Mouse (Mus musculus) right cerebral cortex, postnatal 4 days (tissue): ENCODE data around the gene Sptssb.

Experiments used
- DNase-seq: peaks from one replicate; pipeline ENCODE4 v3.0.0-alpha.2; 2022

The Sptssb gene

DNA sequence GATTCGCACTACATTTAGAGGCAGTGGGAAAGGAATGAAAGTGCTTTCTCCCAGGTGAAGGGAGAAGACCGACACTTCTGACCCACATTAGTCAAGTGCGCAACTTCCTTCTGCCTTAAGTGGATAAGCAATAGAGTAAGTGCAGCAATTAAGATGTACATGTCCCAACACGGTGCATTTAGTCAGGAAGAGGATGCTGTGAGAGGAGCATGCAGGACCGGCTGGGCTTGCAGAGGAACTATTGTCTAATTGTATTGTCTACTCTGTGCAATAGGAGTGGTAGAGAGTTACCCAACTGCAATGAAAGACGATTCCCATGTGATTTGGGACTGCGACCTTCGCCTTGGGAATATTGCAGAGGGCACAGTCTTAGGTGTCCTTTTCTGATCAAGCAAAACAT is 30.2 kb downstream of the Sptssb start:
- no peak for DNase-seq

DNA sequence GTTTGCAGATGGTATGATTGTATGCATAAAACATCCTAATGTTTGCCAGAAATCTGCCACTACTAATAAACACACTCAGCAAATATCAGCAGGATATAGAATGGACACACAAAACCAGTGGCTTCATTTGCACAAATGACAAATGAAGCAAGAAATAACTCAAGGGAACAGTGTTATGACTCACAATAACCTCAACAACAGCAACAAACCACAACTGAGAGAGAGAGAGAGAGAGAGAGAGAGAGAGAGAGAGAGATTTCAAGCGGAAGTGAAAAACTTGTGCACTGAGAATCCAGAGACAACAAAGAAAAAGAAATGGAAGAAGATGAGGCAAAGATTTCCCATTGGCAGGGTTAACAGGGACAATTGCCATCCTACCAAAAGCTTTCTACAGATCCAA is 35.2 kb downstream of the Sptssb start:
- no peak for DNase-seq

- DNase-seq = no peak
These were observed 39.1 kb downstream of the Sptssb start for GRCm38 (mm10) chr3:69820614-69821013.

DNA sequence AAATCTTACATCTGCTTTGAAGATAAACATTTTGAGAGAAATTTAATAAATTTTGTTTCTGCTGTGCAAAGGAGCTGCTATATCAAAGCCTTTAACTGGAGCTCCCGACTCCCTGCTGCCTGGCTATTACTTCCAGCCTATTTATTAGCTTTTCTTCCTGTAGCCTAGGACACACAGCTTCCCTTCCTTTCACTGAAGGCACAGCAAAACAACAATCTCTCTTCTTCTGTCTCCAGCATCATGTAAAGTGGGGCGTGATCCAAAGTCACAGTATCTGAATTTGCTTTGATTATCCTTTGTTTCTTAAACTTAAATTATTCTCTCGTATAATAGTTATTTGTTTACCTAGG is 39.9 kb downstream of the Sptssb start:
- no peak for DNase-seq

GRCm38 (mm10) chr3:69819146-69819850 is 40.4 kb downstream of the Sptssb start:
- DNase-seq = no peak

GRCm38 (mm10) chr3:69818466-69818865 is 41.3 kb downstream of the Sptssb start:
- peak; percentile 24 for DNase-seq

- DNase-seq = no peak
These were observed 43.2 kb downstream of the Sptssb start for GRCm38 (mm10) chr3:69816547-69816946.

DNA sequence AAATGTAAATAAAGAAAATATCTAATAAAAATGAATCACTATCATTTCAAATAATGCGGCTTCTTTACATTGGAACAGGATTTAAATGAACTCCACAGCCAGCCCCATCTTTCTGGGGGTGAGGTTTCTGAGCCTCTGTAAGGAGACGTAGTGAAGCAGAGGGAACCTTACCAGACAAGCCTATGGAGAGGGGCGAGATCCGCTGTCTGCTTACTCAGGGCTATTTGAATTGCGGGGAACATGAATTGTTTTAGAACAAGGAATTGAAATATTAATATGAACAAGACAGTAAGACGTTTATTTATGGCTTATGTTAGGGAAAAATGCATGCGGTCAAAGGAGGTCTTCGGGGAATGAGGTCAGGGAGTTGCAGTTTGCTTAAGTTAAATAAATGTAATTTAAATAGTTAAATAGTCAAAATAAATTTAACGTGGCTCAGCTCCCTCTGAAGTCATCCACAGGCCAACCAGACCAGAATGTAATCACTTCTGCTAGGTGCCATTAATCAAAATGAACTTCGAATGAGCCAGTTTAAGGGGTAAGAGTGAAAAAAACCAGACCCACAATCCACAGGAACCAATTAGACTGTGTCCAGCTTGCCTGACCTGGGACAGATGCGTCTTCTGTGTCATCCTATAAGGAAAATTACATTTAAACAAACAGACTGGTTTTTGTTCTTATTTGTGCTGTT is 46.6 kb downstream of the Sptssb start:
- no peak for DNase-seq

- no peak for DNase-seq
These were observed 47.3 kb downstream of the Sptssb start for GRCm38 (mm10) chr3:69812442-69812841.

- DNase-seq = no peak
These were observed 51.3 kb downstream of the Sptssb start for GRCm38 (mm10) chr3:69808479-69808878.

DNA sequence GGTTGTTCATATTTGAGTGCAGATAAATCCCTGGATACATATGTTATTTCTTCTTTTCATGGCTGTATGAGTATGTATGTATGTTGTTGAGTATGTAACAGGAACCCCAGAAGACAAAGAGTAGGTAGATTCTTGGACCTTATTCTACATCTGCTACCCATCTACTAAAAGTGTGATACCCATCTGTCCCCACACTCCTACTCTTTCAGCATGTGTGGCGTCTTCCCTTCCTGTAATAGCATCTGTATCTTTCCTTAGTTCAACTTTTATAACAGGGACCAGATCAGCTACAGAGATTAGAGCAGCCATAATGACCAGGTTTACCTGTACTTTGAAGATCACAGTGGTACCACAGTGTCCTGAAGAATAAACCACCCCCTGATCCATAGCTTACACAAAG is 56.6 kb downstream of the Sptssb start:
- no peak for DNase-seq

DNA sequence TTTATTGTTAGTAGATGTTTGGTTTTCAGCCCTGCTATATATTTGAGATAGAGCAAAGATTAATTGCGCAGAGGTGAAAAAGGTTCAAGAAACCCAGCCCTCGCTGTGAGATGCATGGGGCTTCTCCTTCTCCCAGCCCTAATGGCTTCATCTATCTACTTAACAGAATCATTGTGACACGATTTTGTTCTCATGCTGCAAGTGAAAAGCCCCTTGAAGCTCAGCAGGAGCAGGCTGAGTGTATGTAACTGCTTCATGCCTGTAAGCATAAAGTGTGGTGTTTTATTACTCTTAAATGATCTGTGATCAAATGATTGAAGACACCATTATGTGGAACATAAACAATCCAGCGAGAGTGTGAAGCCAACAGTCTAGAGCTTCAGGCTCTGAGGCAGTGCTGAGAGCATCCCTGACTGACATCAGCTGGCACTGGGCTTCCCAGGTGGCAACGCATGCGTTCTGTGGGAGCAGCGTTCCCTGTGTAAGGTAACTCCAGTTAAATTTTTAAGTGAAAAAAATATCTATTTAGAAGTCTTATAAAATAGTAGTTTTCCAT is 58.8 kb downstream of the Sptssb start:
- DNase-seq = no peak

DNA sequence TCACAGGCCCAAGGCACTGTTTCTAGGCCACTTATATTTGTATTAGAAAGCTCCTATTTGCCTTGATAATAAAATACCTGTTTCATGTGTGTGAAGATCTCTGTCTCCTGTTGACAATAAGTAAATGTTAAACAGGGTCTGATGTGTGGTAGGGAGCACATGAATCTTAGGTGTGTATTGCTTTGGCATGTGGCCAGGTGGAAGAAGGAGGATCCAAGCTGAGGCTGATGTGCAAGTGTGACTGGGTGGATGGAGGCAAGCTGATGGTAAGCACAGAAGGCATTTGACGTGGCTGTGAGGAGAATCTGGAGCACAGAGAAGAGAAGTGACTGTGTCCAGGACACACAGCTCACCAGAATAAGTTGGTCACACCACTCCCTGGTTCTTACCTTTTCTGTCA is 60.6 kb downstream of the Sptssb start:
- DNase-seq = no peak

- no peak for DNase-seq
These were observed 61.8 kb downstream of the Sptssb start for GRCm38 (mm10) chr3:69797969-69798368.

- no peak for DNase-seq
These were observed 62.2 kb downstream of the Sptssb start for GRCm38 (mm10) chr3:69797533-69797932.

GRCm38 (mm10) chr3:69792823-69793417 is 66.8 kb downstream of the Sptssb start:
- DNase-seq = no peak

GRCm38 (mm10) chr3:69779246-69779796 is 80.4 kb downstream of the Sptssb start:
- no peak for DNase-seq

GRCm38 (mm10) chr3:69773356-69773755 is 86.4 kb downstream of the Sptssb start:
- no peak for DNase-seq
